Mouse (Mus musculus): ENCODE data around the gene Ccdc141. TPM values are rescaled to one million over a fixed set of nuclear protein-coding genes. Genes with fewer than 3 reads are reported as not detected.

Gene Ccdc141
- total RNA-seq, 4 experiments from 2014 or later = 3.6 to 9.2 (median 6.0) TPM

GRCm38 (mm10) chr2:77133407-77133806, 37.0 kb downstream of the Ccdc141 start:
- no peak for DNase-seq (ENCODE audit: low spot score in 2 of 2)

GRCm38 (mm10) chr2:77126939-77127338, 43.5 kb downstream of the Ccdc141 start:
- no peak for DNase-seq (ENCODE audit: low spot score in 2 of 2)

- no peak for DNase-seq (ENCODE audit: low spot score in 2 of 2)
Measured at GRCm38 (mm10) chr2:77118102-77118501, 52.3 kb downstream of the Ccdc141 start.

- no peak for DNase-seq (ENCODE audit: low spot score in 2 of 2)
Measured at GRCm38 (mm10) chr2:77114335-77114734, 56.1 kb downstream of the Ccdc141 start.

- DNase-seq (ENCODE audit: low spot score in 2 of 2) = peak; percentile 3 to 13
Measured at GRCm38 (mm10) chr2:77113867-77114266, 56.6 kb downstream of the Ccdc141 start.

- no peak for DNase-seq (ENCODE audit: low spot score in 2 of 2)
Measured at GRCm38 (mm10) chr2:77113026-77113425, 57.4 kb downstream of the Ccdc141 start.

- DNase-seq (ENCODE audit: low spot score in 2 of 2) = no peak
Measured at GRCm38 (mm10) chr2:77111095-77111494, 59.3 kb downstream of the Ccdc141 start.

GRCm38 (mm10) chr2:77110365-77110764, 60.1 kb downstream of the Ccdc141 start:
- DNase-seq (ENCODE audit: low spot score in 2 of 2) = no peak

GRCm38 (mm10) chr2:77109506-77110123, 60.8 kb downstream of the Ccdc141 start:
- no peak for DNase-seq (ENCODE audit: low spot score in 2 of 2)

GRCm38 (mm10) chr2:77108562-77108961, 61.9 kb downstream of the Ccdc141 start:
- DNase-seq (ENCODE audit: low spot score in 2 of 2) = no peak

GRCm38 (mm10) chr2:77106150-77106549, 64.3 kb downstream of the Ccdc141 start:
- no peak for DNase-seq (ENCODE audit: low spot score in 2 of 2)

GRCm38 (mm10) chr2:77105006-77105715, 65.3 kb downstream of the Ccdc141 start:
- DNase-seq (ENCODE audit: low spot score in 2 of 2) = no peak

- no peak for DNase-seq (ENCODE audit: low spot score in 2 of 2)
Measured at GRCm38 (mm10) chr2:77102516-77102915, 67.9 kb downstream of the Ccdc141 start.

- DNase-seq (ENCODE audit: low spot score in 2 of 2) = no peak
Measured at GRCm38 (mm10) chr2:77099814-77100213, 70.6 kb downstream of the Ccdc141 start.

- DNase-seq (ENCODE audit: low spot score in 2 of 2) = no peak
Measured at GRCm38 (mm10) chr2:77098769-77099168, 71.7 kb downstream of the Ccdc141 start.

- no peak for DNase-seq (ENCODE audit: low spot score in 2 of 2)
Measured at GRCm38 (mm10) chr2:77091749-77092148, 78.7 kb downstream of the Ccdc141 start.

- no peak for DNase-seq (ENCODE audit: low spot score in 2 of 2)
Measured at GRCm38 (mm10) chr2:77085313-77085712, 85.1 kb downstream of the Ccdc141 start.

GRCm38 (mm10) chr2:77084629-77085028, 85.8 kb downstream of the Ccdc141 start:
- no peak for DNase-seq (ENCODE audit: low spot score in 2 of 2)

GRCm38 (mm10) chr2:77081156-77081555, 89.3 kb downstream of the Ccdc141 start:
- DNase-seq (ENCODE audit: low spot score in 2 of 2) = no peak

- no peak for DNase-seq (ENCODE audit: low spot score in 2 of 2)
Measured at GRCm38 (mm10) chr2:77080657-77081056, 89.8 kb downstream of the Ccdc141 start.

GRCm38 (mm10) chr2:77078746-77079145, 91.7 kb downstream of the Ccdc141 start:
- no peak for DNase-seq (ENCODE audit: low spot score in 2 of 2)

- no peak for DNase-seq (ENCODE audit: low spot score in 2 of 2)
Measured at GRCm38 (mm10) chr2:77074373-77074772, 96.1 kb downstream of the Ccdc141 start.

GRCm38 (mm10) chr2:77073930-77074329, 96.5 kb downstream of the Ccdc141 start:
- no peak for DNase-seq (ENCODE audit: low spot score in 2 of 2)
